Mouse (Mus musculus): ENCODE data around the gene Apc2.

DNA sequence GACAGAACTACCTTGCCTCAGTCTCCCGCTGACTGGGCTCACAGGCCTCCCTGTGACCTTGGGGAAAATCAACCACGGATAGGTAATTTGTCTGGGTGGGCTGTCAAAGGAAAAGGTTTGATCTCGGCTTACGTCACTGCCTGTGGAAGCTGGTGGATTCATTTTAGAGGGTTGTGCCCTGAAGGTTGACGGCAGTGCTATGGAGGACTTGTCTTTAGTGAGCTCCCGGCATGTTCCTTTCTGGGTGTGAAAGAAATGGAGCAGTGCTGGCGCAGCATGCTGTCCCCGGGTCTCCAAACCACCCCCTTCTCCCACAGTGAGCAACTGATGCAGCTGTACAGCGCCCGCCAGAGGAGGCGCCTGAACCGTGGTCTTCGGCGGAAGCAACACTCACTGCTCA lies 2.5 kb upstream of the Apc2 start:
- TF ChIP-seq CTCF (IDR thresholded peaks at IDR 0.05; ENCODE audit: insufficient read depth, low read length) (no peak), POLR2A (IDR thresholded peaks at IDR 0.05; ENCODE audit: borderline replicate concordance, extremely low read depth, low read depth, low read length) (no peak)
